In genomic region chr2:167280090-167280985, GRCm38 (mm10) we compare ENCODE assay signal across 9 mouse cellular contexts. TPM values are rescaled to one million over a fixed set of nuclear protein-coding genes. Genes with fewer than 3 reads are reported as not detected.
A peak's percentile ranks its signal among the peaks of the same experiment; 100 is the strongest.
DNase-seq lines count a peak whose midpoint lies in the region; ATAC-seq and TF ChIP-seq lines count a peak whose summit lies in the region.
"Had no signal": no experiment of that assay in that cellular context is flagged by ENCODE, and none has a peak within 500 bp of the region (broad histone marks: within the 10 kb centered on the region; RNA-seq: fewer than 3 reads in every experiment).

No protein-coding gene starts in this region.

- TF ChIP-seq CTCF in left cerebral cortex, adult 2 months (IDR thresholded peaks at IDR 0.05): peak; percentile 98

- peak; percentile 92 for ATAC-seq in hindbrain, embryonic 16.5 days
- peak; percentile 84 for ATAC-seq in megakaryocyte progenitor cell, adult 5-6 weeks (replicated peaks; ENCODE audit: poor library complexity)

- H3K4me3 ChIP-seq in hindbrain, embryonic 16.5 days (ENCODE audit: low read length): no peak overlapping the region
- H3K4me3 ChIP-seq in left cerebral cortex, adult 2 months: no peak overlapping the region
- H3K4me3 ChIP-seq: liver, embryonic 15.5 days had no signal

- H3K4me1 ChIP-seq in hindbrain, embryonic 16.5 days (ENCODE audit: control insufficient read depth, insufficient read depth, low read depth, low read length): no peaks in the 10 kb centered on the region
- H3K4me1 ChIP-seq: liver, embryonic 15.5 days had no signal

- DNase-seq in R1 (ENCODE audit: low read depth, low spot score): peak; percentile 56
- peak; percentile 92 to 93 for DNase-seq in cerebellum, postnatal 10 days
- peak; percentile 69 to 83 for DNase-seq in frontal cortex, postnatal 14 days (ENCODE audit: low spot score in 2 of 2)
- DNase-seq in left cerebral cortex, adult 2 months (ENCODE audit: extremely low spot score in 1 of 2, low spot score in 2 of 2): peak; percentile 68 to 81
- DNase-seq in right cerebral cortex, adult 18-20 months: peak; percentile 71
- DNase-seq in urinary bladder, postnatal 25 days (ENCODE audit: low spot score): peak; percentile 63

- no peak overlapping the region for H3K27ac ChIP-seq in hindbrain, embryonic 16.5 days (ENCODE audit: low read depth, low read length)
- H3K27ac ChIP-seq in left cerebral cortex, adult 2 months: no peak overlapping the region
- H3K27ac ChIP-seq: liver, embryonic 15.5 days had no signal

- no peaks in the 10 kb centered on the region for H3K9me3 ChIP-seq in hindbrain, embryonic 16.5 days (ENCODE audit: control insufficient read depth, low read length)
- H3K9me3 ChIP-seq: liver, embryonic 15.5 days had no signal

- H3K4me2 ChIP-seq in hindbrain, embryonic 16.5 days (ENCODE audit: low read length): no peak overlapping the region; the same call in 1 of the 2 replicates
- H3K4me2 ChIP-seq: liver, embryonic 15.5 days had no signal

- no peaks in the 10 kb centered on the region; the same call in 1 of the 2 replicates for H3K27me3 ChIP-seq in hindbrain, embryonic 16.5 days (replicated peaks; ENCODE audit: control insufficient read depth, insufficient read depth, low read length)

- intact Hi-C loops in left cerebral cortex, adult 2 months (cut with DNase I): loop anchor here (1.0 to 2.0 kb wide), 3 partner anchors 137 to 208 kb away; no protein-coding TSS in a partner anchor

- WGBS in hindbrain, embryonic 16.5 days: 42% methylated on average over 26 of the region's 26 CpGs

- peak overlapping the region; percentile 27; the same call in 1 of the 2 replicates for H3K9ac ChIP-seq in hindbrain, embryonic 16.5 days (ENCODE audit: low read depth, low read length)
- H3K9ac ChIP-seq: liver, embryonic 15.5 days had no signal

- no peaks in the 10 kb centered on the region for H3K36me3 ChIP-seq in hindbrain, embryonic 16.5 days (ENCODE audit: control insufficient read depth, insufficient read depth, low read length)
- H3K36me3 ChIP-seq: liver, embryonic 15.5 days had no signal

RNA-seq across cellular contexts. Expression of gene Ptgis, which starts 39.9 kb away (rescaled TPM):
- polyA plus RNA-seq in hindbrain, embryonic 16.5 days (2015; fragmentation: Nextera tagmentation; extraction: Ambion mirVana): 4.2 and 5.5 TPM in 2 replicates
- total RNA-seq in left cerebral cortex, adult 2 months (2021): 1 to 10 TPM; 1.4 to 1.8 TPM
- total RNA-seq in megakaryocyte progenitor cell, adult 5-6 weeks (2015): not detected in 2 replicates
- total RNA-seq in megakaryocyte progenitor cell, adult 5-6 weeks (2017): not detected in 2 replicates
